Mouse (Mus musculus) c-Kit-positive CD71-negative TER-119-negative erythroid progenitor cells, embryonic 14.5 days (primary cell): ENCODE data around the gene Macrod2.

ENCODE experiments used
- DNase-seq: peaks from one replicate; pipeline ENCODE4 v3.0.0-alpha.2; 2013; ENCODE audit warnings: low read depth

The Macrod2 gene

DNA sequence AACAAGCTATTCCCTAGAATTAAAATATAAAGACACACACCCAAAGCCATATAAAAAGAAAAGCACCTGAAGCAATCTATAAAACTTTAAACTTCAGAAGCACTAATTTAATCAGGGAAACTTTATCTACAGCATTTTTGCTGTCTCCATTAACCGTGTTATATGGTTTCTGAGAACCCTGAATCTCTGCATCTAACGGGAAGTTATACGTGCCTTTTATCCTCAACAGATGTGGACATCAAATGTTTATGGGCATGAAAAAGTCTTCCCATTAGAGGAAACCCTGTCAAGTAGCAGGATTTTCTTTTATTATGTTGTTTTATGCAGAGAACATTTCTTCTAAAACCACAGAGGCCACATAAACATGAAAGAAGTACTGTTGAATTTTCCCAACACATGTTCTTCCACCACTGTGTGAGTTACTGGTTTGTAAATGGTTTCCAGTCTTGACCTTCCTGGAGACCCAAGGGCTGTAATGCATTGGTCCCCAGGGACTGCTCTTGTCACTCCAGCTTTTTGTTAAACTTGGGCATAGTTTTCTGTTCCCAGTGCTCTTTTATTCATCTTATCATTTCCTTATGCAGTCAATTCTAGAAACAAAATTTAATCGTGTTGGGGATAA is 1629.5 kb downstream of the Macrod2 start:
- DNase-seq = no peak

DNA sequence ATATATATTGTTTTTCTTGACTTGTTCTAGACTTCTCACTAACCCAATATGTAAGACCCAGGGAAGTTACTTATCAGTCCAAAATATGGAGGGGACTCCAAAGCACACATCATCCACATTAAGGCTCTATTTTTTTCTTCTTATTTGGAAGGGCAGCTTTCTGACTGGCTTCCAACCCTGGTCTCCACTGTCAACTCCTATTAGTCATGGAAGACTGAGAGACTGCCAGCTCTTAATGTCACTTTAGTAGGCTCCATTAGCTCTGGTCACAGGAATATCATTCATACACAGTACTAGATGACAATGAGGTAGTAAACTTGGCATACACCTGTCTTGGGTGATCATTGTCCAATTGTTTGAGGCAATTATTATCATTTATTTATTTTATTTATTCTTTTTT is 1631.6 kb downstream of the Macrod2 start:
- no peak for DNase-seq

DNA sequence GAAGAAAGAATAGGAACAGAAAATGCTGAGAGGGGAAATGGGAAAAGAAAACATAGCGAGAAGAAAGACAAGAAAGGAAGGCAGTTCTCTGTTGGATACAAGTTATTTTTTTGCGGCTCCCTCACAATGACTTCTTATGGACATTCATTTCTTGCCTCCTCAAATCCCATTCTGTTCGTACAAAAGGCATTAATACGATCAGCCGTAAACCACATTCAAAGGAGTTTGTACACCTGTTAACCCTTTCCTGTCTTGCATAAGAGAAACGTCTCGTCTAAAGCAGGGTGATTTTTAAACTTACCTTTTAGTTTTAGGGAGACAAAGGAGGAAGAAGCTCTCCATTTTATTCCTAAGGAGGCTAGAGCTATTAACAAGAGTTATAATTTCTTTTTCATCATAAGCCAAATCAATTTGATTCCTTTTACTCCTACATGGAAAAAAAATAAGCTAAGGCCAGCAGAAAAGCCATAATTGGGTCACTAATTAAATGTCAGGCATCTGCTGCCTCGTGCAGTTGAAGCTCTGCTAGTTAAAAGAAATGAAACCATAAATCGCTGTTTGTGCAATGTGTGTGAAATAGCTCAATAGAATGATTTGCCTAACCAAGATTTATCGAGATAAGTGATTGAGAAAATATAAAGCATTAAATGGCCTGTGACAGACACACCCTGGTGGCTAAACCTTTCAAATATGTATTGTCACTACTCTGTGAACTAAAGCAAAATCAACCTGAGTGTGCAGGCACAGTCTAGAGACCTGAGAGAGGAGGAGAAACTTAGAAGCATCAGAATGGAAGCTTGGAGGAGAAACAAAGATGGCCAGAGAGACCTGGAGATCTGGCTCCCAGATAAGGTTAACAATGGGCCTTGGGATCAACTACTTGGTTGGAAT is 1635.9 kb downstream of the Macrod2 start:
- DNase-seq = no peak

DNA sequence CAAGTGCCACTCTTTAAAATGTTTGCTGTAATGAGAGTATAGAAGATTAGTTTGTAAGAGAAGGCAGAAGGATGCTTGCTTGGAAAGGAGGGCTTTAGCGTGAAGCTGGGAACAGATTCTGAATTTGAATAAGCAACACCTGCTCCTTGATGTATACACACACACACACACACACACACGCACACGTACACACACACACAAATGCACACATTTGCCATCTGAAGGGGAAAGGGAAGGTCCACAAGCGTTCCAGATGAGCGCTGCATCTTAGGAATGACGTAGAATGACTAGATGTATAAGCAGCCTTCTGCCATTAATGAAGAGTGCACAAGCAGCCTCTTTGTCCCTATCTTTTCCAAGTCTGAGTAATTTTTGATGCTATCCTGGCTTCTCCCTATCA is 1660.5 kb downstream of the Macrod2 start:
- DNase-seq = no peak

DNA sequence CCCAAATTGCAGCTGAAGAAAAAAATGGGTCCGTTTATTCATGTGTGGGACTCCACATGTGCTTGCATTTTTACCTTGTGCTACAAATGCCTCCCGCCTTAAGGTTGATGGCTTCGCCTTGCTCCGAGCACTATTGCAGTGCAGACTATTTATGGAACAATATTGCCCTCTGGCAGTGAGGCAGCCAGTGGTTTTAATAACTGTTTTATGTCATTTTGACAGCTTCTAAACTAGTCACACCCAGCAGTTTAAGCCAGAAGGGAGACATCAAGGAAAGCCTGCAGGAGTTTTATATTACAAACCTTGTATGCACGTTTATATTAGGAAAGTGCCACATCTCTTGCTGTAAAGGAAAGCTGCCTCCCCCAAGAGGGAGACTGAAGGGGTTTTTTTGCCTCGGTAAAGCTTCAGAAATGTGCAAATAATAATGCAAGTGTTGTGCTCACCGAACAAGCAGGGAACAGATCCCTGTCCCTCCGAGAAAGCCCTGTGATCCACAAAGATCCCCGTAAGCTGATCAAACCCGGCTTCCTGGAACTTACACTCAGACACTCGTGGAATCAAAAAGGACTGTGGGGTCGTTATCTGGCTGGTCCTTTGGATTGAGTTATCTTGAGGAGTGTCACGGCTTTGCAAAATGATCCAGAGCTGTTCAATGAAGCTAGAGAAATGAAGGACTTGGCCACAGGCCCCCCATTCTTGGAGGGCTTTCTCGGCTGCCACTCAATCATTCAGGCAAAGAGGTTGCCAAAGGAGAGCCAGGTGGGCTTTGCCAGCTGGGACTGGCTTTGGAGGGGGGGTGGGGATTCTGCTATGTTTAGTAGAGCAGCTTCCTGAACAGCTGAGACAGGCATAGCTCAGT is 1663.0 kb downstream of the Macrod2 start:
- no peak for DNase-seq

DNA sequence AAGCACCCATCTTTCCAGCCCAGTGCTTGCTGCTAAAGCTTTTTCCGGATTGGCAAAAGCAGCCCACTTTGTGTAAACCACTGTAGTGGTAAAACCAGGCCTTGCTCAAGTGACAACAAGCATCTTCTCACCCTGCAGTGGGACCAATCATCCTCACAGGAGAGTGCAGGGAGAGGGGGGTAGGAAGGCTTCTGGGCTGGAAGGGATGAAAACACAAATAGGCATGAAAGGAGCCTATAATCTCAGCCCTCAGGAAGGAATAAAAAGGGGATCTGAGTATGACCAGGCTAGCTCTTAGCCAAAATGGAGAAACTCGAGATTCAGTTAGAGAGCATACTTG is 1663.6 kb downstream of the Macrod2 start:
- DNase-seq = no peak

DNA sequence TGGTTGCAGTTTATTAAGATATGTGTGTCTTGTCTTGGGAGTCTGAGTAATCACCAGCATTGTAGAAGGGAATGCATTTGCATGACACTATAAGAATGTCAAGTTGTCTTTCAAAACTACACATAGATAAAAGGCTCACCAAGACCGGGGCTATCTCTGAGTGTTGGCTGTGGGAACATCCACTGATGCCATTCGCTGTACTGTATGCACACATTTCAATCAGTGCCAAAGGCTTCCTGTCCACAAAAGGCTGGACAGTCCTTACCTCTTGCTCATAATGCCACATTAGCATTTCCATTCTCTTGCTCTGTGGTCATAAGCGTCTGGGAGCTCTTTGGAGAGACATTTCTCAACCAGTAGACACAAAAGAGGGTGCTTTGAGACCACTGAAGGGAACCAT is 1713.8 kb downstream of the Macrod2 start:
- no peak for DNase-seq

DNA sequence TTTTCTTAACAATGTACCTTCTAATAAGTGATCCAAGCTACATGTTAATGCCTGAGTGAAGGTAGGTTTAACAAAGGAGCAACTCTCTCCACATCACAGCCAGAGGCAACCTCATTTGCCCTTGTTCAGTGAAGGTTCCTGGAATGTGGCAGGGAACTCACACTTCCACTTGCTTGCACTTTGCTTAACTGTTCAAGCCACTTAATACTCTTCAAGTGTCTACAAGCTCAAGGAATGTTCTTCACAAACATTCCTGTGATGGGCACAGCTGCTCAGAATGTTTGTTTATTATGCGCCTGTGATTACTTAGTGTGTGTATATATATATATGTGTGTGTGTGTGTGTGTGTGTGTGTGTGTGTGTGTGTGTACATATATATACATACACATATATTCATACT is 1721.5 kb downstream of the Macrod2 start:
- no peak for DNase-seq

DNA sequence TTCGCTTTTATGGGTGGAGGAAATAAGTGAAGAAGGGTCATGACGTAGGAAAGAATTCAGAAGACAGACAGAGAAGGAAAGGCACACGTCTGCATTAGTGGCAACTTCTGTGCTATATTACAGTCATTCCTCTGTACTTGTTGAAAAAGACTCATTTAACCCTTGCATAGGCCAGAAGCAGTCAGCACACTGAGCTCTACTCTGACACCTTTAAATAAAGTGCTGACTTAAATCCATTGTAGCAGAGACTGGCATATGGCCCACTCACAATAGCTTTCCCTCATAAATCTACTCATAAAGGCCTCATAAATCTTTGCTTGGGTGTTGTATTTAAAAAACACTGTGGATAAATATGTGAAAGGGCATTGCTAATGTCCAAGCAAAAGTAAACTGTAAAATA is 1733.0 kb downstream of the Macrod2 start:
- DNase-seq = no peak

DNA sequence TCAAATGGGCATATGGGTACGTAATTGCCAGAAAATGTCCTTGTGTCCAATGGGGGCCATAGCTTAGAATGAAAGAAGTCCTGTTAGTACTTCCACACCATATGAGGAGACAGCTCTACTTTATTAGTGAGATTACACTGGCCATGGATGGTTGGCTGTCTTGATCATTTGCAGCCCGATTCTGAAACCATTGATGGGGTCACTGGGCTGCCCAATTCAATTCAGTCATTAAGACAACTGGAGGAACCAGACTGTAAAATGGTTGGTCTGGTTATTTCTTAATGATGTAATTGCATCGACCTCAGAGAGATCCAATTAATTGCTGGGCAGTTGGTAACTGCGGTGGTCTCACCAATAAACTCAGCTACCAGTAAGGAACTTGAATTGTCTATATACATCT is 1734.1 kb downstream of the Macrod2 start:
- DNase-seq = no peak

DNA sequence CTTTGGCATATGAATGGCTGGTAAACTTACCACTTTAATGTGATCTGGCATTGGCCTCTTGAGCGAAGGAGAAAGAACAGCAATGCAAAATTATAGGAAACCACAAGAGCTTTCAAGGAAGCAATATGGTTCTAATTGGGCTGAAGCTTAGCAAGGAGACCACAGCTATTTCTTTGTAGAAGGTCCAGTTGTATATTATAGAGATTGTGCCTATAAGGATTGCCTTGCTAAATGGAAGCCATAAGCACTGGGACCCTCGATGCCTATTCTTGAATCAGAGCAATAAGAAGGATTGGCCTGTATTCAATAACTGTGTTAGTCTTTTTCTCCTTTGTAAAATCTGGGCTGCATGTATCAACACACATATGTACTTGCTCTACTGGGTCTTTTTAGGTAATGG is 1754.2 kb downstream of the Macrod2 start:
- no peak for DNase-seq

DNA sequence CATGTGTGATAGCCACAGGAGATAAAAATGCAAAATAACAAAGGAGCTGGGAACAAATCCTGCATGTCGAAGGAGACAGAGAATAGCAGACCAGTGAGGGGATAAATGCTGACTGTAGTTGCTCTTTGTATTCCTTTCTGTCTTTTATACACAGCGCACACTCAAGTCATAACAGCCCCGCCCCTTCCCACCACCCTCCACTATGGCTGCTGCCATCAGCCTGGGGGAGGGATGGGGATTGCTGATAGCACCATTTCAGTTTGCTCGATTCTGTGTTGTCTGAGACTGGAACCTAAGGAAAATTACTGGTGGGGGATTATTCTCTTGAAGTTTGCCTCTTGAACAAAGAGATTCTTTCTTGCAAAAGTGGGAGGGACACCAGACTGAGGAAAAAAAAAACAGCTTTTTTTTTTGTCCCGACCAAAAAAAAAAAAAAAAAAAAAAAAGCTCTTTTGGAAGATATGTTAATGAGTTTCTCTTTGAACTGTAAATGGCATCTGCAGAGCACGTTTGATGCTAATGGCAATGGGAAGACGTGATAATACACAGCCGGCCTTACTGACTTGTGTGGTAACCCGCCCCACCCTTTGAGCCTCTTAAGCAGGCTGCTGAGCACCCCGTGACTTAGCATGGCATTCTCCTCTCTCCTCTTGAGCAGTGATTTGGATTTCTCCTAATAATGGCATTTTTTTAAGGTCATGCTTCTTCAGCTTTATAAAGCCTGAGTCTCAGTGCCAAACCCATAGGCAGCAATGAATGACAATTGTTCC is 1768.6 kb downstream of the Macrod2 start:
- no peak for DNase-seq

DNA sequence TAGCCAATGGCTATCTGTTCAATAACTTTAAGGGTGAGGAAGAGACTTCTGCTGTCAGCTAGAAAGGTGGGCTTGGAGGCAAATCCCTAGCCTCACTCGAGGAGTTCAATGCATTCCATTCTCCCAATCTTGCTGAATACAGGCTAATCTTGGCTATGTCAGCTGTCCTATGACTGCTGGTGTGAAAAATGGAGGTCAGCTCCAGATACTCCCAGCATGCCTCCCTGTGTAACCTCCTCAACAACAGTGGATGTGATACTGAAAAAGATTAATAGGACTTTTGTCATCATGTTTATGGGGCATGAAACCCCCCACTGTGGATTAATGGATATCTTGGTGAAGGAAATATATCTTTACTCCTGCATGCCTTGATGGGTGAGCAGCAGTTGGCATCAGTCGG is 1774.5 kb downstream of the Macrod2 start:
- DNase-seq = no peak

DNA sequence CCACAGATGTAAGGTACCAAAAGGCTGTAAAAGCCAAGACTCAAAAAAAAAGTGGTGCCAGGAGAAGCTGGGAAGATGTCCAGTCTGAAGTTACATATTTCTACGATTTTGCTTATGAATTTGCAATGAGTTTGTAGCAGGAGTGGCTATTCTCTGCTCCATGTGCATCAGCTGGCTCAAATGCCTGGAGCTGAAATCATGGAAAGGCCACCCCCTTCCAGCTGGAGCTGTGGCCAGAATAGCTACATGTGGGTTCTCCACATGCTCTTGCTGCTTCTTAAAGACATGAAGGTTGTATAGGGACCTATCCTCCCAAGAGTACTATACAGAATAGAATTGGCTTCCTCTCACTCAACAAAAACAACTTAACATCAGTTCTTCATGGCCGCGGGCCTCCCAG is 1777.6 kb downstream of the Macrod2 start:
- no peak for DNase-seq

DNA sequence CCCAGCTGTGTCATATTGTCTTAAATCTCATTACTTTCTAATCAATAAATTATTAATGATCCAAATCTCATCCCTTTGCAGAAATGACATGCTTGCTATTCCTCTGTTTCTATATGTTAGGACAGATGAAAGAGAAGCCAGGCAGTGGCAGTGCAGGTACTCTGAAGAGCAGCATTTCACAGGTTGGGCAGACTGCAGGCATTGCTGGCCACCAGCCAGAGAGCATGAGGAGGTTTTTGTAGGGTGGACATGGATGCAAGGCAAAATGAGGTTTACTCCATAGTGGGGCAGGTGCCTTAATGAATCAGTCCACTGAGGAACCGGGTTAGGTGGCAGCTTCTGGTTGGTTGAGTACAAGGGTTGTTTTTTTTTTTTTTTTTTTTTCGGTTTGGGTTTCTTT is 1778.9 kb downstream of the Macrod2 start:
- no peak for DNase-seq

DNA sequence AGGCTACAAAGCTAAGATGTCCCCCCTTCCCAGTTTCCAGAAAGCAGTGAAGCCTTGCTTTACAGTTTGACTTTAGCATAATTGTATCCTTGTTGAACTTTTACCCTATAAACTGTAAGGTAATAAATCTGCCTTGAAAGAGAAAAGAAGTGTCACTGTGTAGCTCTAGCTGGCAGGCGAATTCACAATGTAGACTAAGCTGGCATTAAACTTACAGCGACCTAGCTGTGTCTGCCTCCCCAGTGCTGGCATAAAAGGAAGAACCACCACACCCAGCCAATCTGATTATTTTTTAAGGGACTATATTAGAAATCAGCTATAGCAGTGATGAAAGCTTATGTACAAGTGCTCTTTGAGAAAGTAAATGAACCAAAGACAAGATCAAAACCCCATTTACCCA is 1791.8 kb downstream of the Macrod2 start:
- no peak for DNase-seq

DNA sequence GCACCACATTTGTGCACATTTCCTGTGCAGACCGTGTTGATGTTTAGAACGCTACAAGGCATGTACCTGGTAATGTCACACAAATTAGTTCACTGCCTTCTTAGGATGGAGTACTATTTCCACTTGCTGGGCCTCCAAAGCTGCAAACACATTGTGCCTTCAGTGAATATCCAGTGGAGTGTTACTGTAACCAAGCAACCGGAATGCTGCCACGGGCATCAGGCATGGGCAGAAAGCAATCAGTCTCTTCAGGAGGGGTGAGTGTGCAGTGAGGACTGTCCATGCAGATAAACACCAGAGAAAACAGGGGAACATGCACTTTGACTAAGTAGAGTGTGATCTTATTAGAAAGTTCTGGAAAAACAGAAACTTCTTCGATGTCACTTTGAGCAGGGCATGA is 1792.3 kb downstream of the Macrod2 start:
- DNase-seq = no peak

DNA sequence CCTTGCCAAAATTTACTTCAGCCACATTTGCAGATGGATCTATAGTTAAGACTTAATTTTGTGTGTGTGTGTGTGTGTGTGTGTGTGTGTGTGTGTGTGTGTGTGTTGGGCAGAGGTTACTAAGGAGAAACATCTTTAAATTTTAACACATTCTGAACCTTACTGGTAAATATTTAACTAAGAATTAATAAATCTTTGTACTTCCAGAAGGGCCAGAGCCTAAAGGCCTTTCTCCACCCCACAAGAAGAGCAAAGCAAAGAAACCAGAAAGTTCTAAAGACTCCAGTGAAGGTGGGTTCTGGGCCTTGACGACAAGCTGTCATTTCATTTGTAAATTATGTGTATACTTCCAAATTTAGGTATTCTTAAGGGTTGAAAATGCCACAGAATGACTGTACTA is 1822.3 kb downstream of the Macrod2 start:
- no peak for DNase-seq

DNA sequence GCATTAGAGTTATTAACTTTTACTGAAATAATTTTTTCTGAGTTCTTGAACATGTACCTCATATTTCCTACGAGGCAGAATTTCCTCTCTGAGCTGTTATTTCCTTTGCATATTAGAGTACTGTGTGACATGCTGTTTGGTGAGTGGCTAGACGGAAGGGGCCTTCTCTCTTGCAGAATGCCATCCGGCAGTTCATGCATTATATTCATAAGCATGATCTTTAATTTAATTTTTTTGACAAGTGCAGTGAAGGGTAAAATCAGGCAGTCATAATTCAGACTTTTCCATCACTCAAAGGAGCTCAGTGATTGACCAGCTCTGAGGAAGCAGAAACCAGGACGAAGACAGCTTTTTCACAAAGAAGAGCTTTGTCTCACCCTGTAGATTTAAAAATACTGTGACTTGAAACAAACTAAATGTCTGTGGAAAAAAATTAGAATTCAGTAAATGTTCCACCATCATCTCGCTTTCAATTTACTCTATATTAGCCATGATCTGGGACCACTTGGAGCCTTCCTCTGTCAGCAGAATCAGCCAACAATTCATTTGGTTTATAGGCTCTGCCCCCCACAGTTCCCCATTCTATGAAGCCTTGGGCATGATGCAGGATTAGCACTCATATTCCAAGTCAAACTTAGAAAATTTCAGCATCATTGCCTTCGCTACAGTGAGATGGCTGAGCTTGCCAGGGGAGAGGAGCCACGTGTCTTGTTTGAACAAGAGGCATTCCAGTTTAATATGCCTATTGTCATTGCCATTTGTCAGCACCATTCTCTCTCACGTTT is 1827.2 kb downstream of the Macrod2 start:
- DNase-seq = no peak

DNA sequence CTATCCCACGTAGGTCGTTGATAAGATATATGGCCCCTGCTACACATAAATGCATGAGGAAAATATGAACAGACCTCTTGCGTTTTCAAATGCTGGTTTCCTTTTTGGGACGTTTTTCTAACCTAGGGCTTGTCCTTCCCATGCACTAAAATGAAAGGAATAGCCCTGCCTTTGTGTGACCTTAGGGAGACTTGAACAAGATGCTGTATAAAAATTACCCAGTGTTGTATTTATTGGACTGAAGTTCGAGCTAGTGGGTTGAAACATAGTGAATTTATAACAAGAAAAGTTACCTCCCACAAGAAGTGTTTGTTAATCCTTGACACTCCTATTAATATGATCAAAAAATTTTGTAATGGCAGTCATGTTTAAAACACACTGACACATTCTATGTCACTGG is 1827.8 kb downstream of the Macrod2 start:
- no peak for DNase-seq

DNA sequence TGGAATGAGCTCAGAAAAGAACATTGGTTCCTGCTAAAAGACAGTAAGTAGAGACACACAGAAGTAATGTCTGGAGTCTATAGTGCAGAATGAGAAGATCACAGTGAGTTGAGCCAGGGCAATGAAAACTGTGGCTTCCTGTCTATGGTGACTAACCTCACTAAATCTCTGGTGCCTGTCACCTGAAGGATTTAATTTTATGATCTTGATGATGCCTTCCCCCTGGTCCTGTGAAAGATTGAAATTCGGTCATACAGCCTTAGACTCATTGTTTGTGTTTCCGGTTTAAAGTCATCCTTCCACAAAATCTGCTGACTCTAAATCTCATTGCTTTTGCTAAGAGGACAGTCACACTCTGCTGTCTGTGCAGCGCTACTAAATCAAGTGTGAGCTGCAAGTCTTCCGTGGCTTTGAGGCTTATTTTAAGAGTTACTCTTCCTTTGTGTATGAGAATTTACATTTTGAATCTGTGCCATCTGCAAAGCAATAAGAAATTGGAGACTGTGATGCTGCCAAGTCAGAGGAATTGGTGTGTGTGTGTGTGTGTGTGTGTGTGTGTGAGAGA is 1836.0 kb downstream of the Macrod2 start:
- DNase-seq = no peak
